Comparison of ENCODE assay signal across 9 mouse cellular contexts in the genomic region with DNA sequence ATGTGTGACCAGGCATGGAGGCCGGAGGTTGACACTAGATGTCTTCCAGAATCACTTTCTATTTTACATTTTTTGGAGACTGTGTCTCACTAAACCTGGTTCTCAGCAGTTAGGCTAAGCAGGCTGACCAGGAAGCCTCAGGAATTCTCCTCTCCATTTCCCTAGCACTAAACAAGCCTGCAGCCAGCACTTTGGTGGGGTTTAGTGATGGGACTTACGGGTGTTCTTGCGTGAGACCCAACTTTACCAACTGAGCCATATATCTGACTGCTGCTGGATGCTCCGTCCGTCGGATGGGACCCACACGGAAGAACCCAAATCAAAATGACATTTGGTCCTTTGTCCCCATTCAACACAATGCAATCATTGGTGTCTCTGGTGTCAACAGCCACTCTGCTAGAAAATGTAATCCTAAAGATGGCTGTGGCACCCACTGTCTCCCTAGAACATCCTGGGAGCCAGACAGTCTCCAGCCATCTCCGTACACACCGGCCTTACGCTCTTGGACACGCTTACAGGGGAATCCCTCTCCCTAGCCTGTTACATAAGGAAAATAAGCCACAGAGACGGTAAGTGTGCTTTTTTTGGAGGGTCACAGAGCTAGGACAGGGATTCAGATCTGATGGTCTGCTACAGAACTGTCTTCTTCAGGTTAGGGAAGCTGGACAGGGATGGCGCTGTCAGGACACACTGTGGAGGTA. TPM values are rescaled to one million over a fixed set of nuclear protein-coding genes. Genes with fewer than 3 reads are reported as not detected.
A peak's percentile ranks its signal among the peaks of the same experiment; 100 is the strongest.
DNase-seq lines count a peak whose midpoint lies in the region; ATAC-seq and TF ChIP-seq lines count a peak whose summit lies in the region.
"Had no signal": no experiment of that assay in that cellular context is flagged by ENCODE, and none has a peak within 500 bp of the region (broad histone marks: within the 10 kb centered on the region; RNA-seq: fewer than 3 reads in every experiment).

No protein-coding gene starts in this region.

- H3K9me3 ChIP-seq in forebrain, embryonic 11.5 days (ENCODE audit: control insufficient read depth, low read length), result no peaks in the 10 kb centered on the region
- no peaks in the 10 kb centered on the region for H3K9me3 ChIP-seq in forebrain, embryonic 15.5 days
- H3K9me3 ChIP-seq in embryonic facial prominence, embryonic 13.5 days, result no peaks in the 10 kb centered on the region
- H3K9me3 ChIP-seq in midbrain, embryonic 13.5 days, result no peaks in the 10 kb centered on the region

- no peaks in the 10 kb centered on the region; the same call in 1 of the 2 replicates for H3K27me3 ChIP-seq in forebrain, embryonic 11.5 days (ENCODE audit: control insufficient read depth, insufficient read depth, low read length)
- H3K27me3 ChIP-seq in forebrain, embryonic 15.5 days, result no peaks in the 10 kb centered on the region
- H3K27me3 ChIP-seq in embryonic facial prominence, embryonic 13.5 days, result peaks cover 6% of the 10 kb centered on the region
- H3K27me3 ChIP-seq in midbrain, embryonic 13.5 days, result peaks cover 29% of the 10 kb centered on the region

- peaks cover 11% of the 10 kb centered on the region; the same call in 1 of the 2 replicates for H3K4me1 ChIP-seq in forebrain, embryonic 11.5 days (replicated peaks; ENCODE audit: control insufficient read depth, insufficient read depth, low read length)
- H3K4me1 ChIP-seq in forebrain, embryonic 15.5 days, result peaks cover 32% of the 10 kb centered on the region
- H3K4me1 ChIP-seq in embryonic facial prominence, embryonic 13.5 days, result peaks cover 55% of the 10 kb centered on the region
- peaks cover 35% of the 10 kb centered on the region for H3K4me1 ChIP-seq in midbrain, embryonic 13.5 days (replicated peaks)

- H3K4me3 ChIP-seq in forebrain, embryonic 11.5 days (ENCODE audit: low read depth, low read length), result no peak overlapping the region
- H3K4me3 ChIP-seq in forebrain, embryonic 15.5 days, result no peak overlapping the region
- no peak overlapping the region; the same call in 1 of the 2 replicates for H3K4me3 ChIP-seq in layer of hippocampus, adult 2 months
- H3K4me3 ChIP-seq in embryonic facial prominence, embryonic 13.5 days, result no peak overlapping the region
- no peak overlapping the region for H3K4me3 ChIP-seq in midbrain, embryonic 13.5 days (replicated peaks)

- ATAC-seq in forebrain, embryonic 11.5 days (replicated peaks; ENCODE audit: low FRiP score), result no peak
- no peak for ATAC-seq in forebrain, embryonic 15.5 days (replicated peaks)
- ATAC-seq in embryonic facial prominence, embryonic 13.5 days (ENCODE audit: insufficient number of reproducible peaks, insufficient read depth, low FRiP score, low TSS enrichment, low read depth), result no peak
- no peak for ATAC-seq in midbrain, embryonic 13.5 days

- no peak for DNase-seq in forebrain, embryonic 11.5 days (ENCODE audit: low spot score)
- DNase-seq in layer of hippocampus, adult 2 months (ENCODE audit: low spot score in 2 of 2), result no peak
- DNase-seq in layer of hippocampus, adult 9-10 months (ENCODE audit: low spot score), result no peak
- DNase-seq in testis, postnatal 10 days (ENCODE audit: low spot score), result no peak
- DNase-seq in adrenal gland, postnatal 14 days, result no peak
- DNase-seq: layer of hippocampus, postnatal 36 days had no signal

- H3K4me2 ChIP-seq in forebrain, embryonic 11.5 days (ENCODE audit: low read depth, low read length, severe bottlenecking), result 0 out of 2 replicates have a peak overlapping the region, but pooled peaks have one; percentile 3
- H3K4me2 ChIP-seq in forebrain, embryonic 15.5 days (replicated peaks), result no peak overlapping the region
- H3K4me2 ChIP-seq in embryonic facial prominence, embryonic 13.5 days, result peak overlapping the region; percentile 98
- peak overlapping the region; percentile 89 for H3K4me2 ChIP-seq in midbrain, embryonic 13.5 days (replicated peaks)

- H3K9ac ChIP-seq in forebrain, embryonic 11.5 days (ENCODE audit: low read length), result no peak overlapping the region
- no peak overlapping the region for H3K9ac ChIP-seq in forebrain, embryonic 15.5 days (replicated peaks)
- no peak overlapping the region; the same call in 1 of the 2 replicates for H3K9ac ChIP-seq in embryonic facial prominence, embryonic 13.5 days
- no peak overlapping the region for H3K9ac ChIP-seq in midbrain, embryonic 13.5 days (replicated peaks)

- no peak overlapping the region for H3K27ac ChIP-seq in forebrain, embryonic 11.5 days (ENCODE audit: low read depth, low read length)
- H3K27ac ChIP-seq in forebrain, embryonic 15.5 days (replicated peaks), result no peak overlapping the region
- peak overlapping the region; percentile 89; the same call in 1 of the 2 replicates for H3K27ac ChIP-seq in layer of hippocampus, adult 2 months
- H3K27ac ChIP-seq in embryonic facial prominence, embryonic 13.5 days, result peak overlapping the region; percentile 51; the same call in 1 of the 2 replicates
- peak overlapping the region; percentile 5; the same call in 1 of the 2 replicates for H3K27ac ChIP-seq in midbrain, embryonic 13.5 days

- no peak for TF ChIP-seq CTCF in layer of hippocampus, adult 2 months (conservative IDR thresholded peaks at IDR 0.05)

- 90% methylated on average over 13 of the region's 13 CpGs for WGBS in forebrain, embryonic 11.5 days
- 88% methylated on average over 13 of the region's 13 CpGs for WGBS in forebrain, embryonic 15.5 days
- 89% methylated on average over 13 of the region's 13 CpGs for WGBS in embryonic facial prominence, embryonic 13.5 days
- 87% methylated on average over 13 of the region's 13 CpGs for WGBS in midbrain, embryonic 13.5 days

- no peaks in the 10 kb centered on the region for H3K36me3 ChIP-seq in forebrain, embryonic 11.5 days (ENCODE audit: control insufficient read depth, insufficient read depth, low read length)
- H3K36me3 ChIP-seq in forebrain, embryonic 15.5 days, result no peaks in the 10 kb centered on the region
- H3K36me3 ChIP-seq in embryonic facial prominence, embryonic 13.5 days, result no peaks in the 10 kb centered on the region
- H3K36me3 ChIP-seq in midbrain, embryonic 13.5 days, result no peaks in the 10 kb centered on the region

RNA-seq across cellular contexts. Expression of a gene that starts 3.8 kb away (rescaled TPM):
- polyA plus RNA-seq in forebrain, embryonic 11.5 days (2014; fragmentation: Nextera tagmentation; extraction: Ambion mirVana), result 21.3 and 22.9 TPM in 2 replicates
- polyA plus RNA-seq in forebrain, embryonic 15.5 days (2015; fragmentation: Nextera tagmentation; extraction: Ambion mirVana), result 16.5 and 17.0 TPM in 2 replicates
- total RNA-seq in layer of hippocampus, adult 2 months (2021), result 10 to 100 TPM; 15.2 to 16.3 TPM
- polyA plus RNA-seq in embryonic facial prominence, embryonic 13.5 days (2015; fragmentation: Nextera tagmentation; extraction: Ambion mirVana), result 22.4 and 22.5 TPM in 2 replicates
- polyA plus RNA-seq in midbrain, embryonic 13.5 days (2015; fragmentation: Nextera tagmentation; extraction: Ambion mirVana), result 17.5 and 21.1 TPM in 2 replicates
- total RNA-seq in adrenal gland, postnatal 14 days (2021), result 41.8 and 44.5 TPM in 2 replicates

RNA-seq across cellular contexts. Expression of a gene that starts 38.3 kb away (rescaled TPM):
- not detected in 2 replicates for polyA plus RNA-seq in forebrain, embryonic 11.5 days (2014; fragmentation: Nextera tagmentation; extraction: Ambion mirVana)
- 0.19 and 0.36 TPM in 2 replicates for polyA plus RNA-seq in forebrain, embryonic 15.5 days (2015; fragmentation: Nextera tagmentation; extraction: Ambion mirVana)
- under 1 TPM; 0.23 to 0.27 TPM for total RNA-seq in layer of hippocampus, adult 2 months (2021)
- 0.15 and 0.25 TPM in 2 replicates for polyA plus RNA-seq in embryonic facial prominence, embryonic 13.5 days (2015; fragmentation: Nextera tagmentation; extraction: Ambion mirVana)
- not detected in 2 replicates for polyA plus RNA-seq in midbrain, embryonic 13.5 days (2015; fragmentation: Nextera tagmentation; extraction: Ambion mirVana)
- not detected in 2 replicates for total RNA-seq in adrenal gland, postnatal 14 days (2021)

Comparison
In these comparisons a context has a peak if more than half of its experiments do, and no peak if none do; other contexts are left out.
1. H3K27ac ChIP-seq: peak in layer of hippocampus, adult 2 months (single experiment), embryonic facial prominence, embryonic 13.5 days (single experiment) and midbrain, embryonic 13.5 days (single experiment); none in forebrain, embryonic 11.5 days (single experiment) and forebrain, embryonic 15.5 days (single experiment).